Comparison of ENCODE assay signal across 16 mouse cellular contexts in genomic region chr11:112728154-112728952, GRCm38 (mm10). TPM values are rescaled to one million over a fixed set of nuclear protein-coding genes. Genes with fewer than 3 reads are reported as not detected.
DNase-seq lines count a peak whose midpoint lies in the region; ATAC-seq lines count a peak whose summit lies in the region.
"Had no signal": no experiment of that assay in that cellular context is flagged by ENCODE, and none has a peak within 500 bp of the region (broad histone marks: within the 10 kb centered on the region; RNA-seq: fewer than 3 reads in every experiment).

No protein-coding gene starts in this region.

- H3K36me3 ChIP-seq in heart, embryonic 13.5 days = no peaks in the 10 kb centered on the region
- no peaks in the 10 kb centered on the region for H3K36me3 ChIP-seq in midbrain, embryonic 10.5 days
- no peaks in the 10 kb centered on the region for H3K36me3 ChIP-seq in midbrain, embryonic 14.5 days (ENCODE audit: control insufficient read depth, insufficient read depth, low read length)
- no peaks in the 10 kb centered on the region for H3K36me3 ChIP-seq in embryonic facial prominence, embryonic 14.5 days (ENCODE audit: control insufficient read depth, insufficient read depth, low read length)
- H3K36me3 ChIP-seq in midbrain, embryonic 16.5 days (ENCODE audit: control insufficient read depth, insufficient read depth, low read length) = no peaks in the 10 kb centered on the region
- H3K36me3 ChIP-seq: G1E had no signal

- intact Hi-C loops in left cerebral cortex, postnatal 36 days (cut with DNase I) = no loop called here

- DNase-seq in heart, postnatal 4 days = no peak
- DNase-seq in midbrain, embryonic 10.5 days (ENCODE audit: low spot score) = no peak
- no peak for DNase-seq in midbrain, embryonic 14.5 days
- peak; percentile 51 for DNase-seq in embryonic facial prominence, embryonic 14.5 days (ENCODE audit: low spot score)
- DNase-seq in urinary bladder, postnatal 25 days (ENCODE audit: low spot score) = peak; percentile 51
- DNase-seq in left cerebral cortex, postnatal 36 days (ENCODE audit: low spot score in 2 of 2) = no peak
- DNase-seq: adrenal gland, postnatal 14 days; cerebellum, adult 2 months; gastrocnemius, postnatal 10 days; kidney, adult 18-20 months; thymus, postnatal 25 days had no signal

- H3K4me2 ChIP-seq in heart, embryonic 13.5 days = 0 out of 2 replicates have a peak overlapping the region, but pooled peaks have one; percentile 7
- no peak overlapping the region for H3K4me2 ChIP-seq in midbrain, embryonic 14.5 days (ENCODE audit: low read length)
- no peak overlapping the region for H3K4me2 ChIP-seq in embryonic facial prominence, embryonic 14.5 days (ENCODE audit: low read depth, low read length)
- no peak overlapping the region for H3K4me2 ChIP-seq in midbrain, embryonic 16.5 days (ENCODE audit: low read length)

- no peak overlapping the region for H3K4me3 ChIP-seq in heart, embryonic 13.5 days
- H3K4me3 ChIP-seq in midbrain, embryonic 10.5 days = no peak overlapping the region
- no peak overlapping the region for H3K4me3 ChIP-seq in midbrain, embryonic 14.5 days (replicated peaks; ENCODE audit: low read depth, low read length)
- no peak overlapping the region for H3K4me3 ChIP-seq in embryonic facial prominence, embryonic 14.5 days (ENCODE audit: low read depth, low read length)
- H3K4me3 ChIP-seq in midbrain, embryonic 16.5 days (ENCODE audit: low read depth, low read length) = no peak overlapping the region

- 0 out of 2 replicates have a peak, but pooled peaks cover 6% of the 10 kb centered on the region for H3K27me3 ChIP-seq in heart, embryonic 13.5 days (replicated peaks)
- H3K27me3 ChIP-seq in midbrain, embryonic 10.5 days (ENCODE audit: low read depth, poor library complexity, severe bottlenecking) = no peaks in the 10 kb centered on the region
- H3K27me3 ChIP-seq in midbrain, embryonic 14.5 days (ENCODE audit: control insufficient read depth, insufficient read depth, low read length) = no peaks in the 10 kb centered on the region
- no peaks in the 10 kb centered on the region for H3K27me3 ChIP-seq in embryonic facial prominence, embryonic 14.5 days (replicated peaks; ENCODE audit: control insufficient read depth, insufficient read depth, low read length)
- no peaks in the 10 kb centered on the region for H3K27me3 ChIP-seq in midbrain, embryonic 16.5 days (ENCODE audit: control insufficient read depth, insufficient read depth, low read depth, low read length)

- no peak overlapping the region for H3K9ac ChIP-seq in heart, embryonic 13.5 days
- H3K9ac ChIP-seq in midbrain, embryonic 14.5 days (replicated peaks; ENCODE audit: low read length) = no peak overlapping the region
- no peak overlapping the region for H3K9ac ChIP-seq in embryonic facial prominence, embryonic 14.5 days (ENCODE audit: low read depth, low read length)
- H3K9ac ChIP-seq in midbrain, embryonic 16.5 days (ENCODE audit: low read depth, low read length) = no peak overlapping the region

- ATAC-seq in heart, embryonic 13.5 days (ENCODE audit: extremely low read depth, insufficient number of reproducible peaks, low FRiP score, low TSS enrichment) = no peak
- no peak for ATAC-seq in midbrain, embryonic 14.5 days (ENCODE audit: low FRiP score, low TSS enrichment)
- ATAC-seq in embryonic facial prominence, embryonic 14.5 days (ENCODE audit: low read depth) = no peak
- ATAC-seq in midbrain, embryonic 16.5 days = no peak
- ATAC-seq: lung, postnatal 0 days had no signal

- H3K27ac ChIP-seq in heart, embryonic 13.5 days (replicated peaks) = no peak overlapping the region
- peak overlapping the region; percentile 19; the same call in 1 of the 2 replicates for H3K27ac ChIP-seq in midbrain, embryonic 10.5 days (replicated peaks)
- no peak overlapping the region for H3K27ac ChIP-seq in midbrain, embryonic 14.5 days (replicated peaks; ENCODE audit: low read depth, low read length)
- H3K27ac ChIP-seq in embryonic facial prominence, embryonic 14.5 days (replicated peaks; ENCODE audit: low read depth, low read length) = 0 out of 2 replicates have a peak overlapping the region, but pooled peaks have one; percentile 15
- H3K27ac ChIP-seq in midbrain, embryonic 16.5 days (ENCODE audit: low read length) = no peak overlapping the region

- H3K9me3 ChIP-seq in heart, embryonic 13.5 days = no peaks in the 10 kb centered on the region
- no peaks in the 10 kb centered on the region for H3K9me3 ChIP-seq in midbrain, embryonic 10.5 days (replicated peaks)
- H3K9me3 ChIP-seq in midbrain, embryonic 14.5 days (ENCODE audit: control insufficient read depth, low read length) = no peaks in the 10 kb centered on the region
- H3K9me3 ChIP-seq in embryonic facial prominence, embryonic 14.5 days (ENCODE audit: control insufficient read depth, low read length) = no peaks in the 10 kb centered on the region
- H3K9me3 ChIP-seq in midbrain, embryonic 16.5 days (replicated peaks; ENCODE audit: control insufficient read depth, low read length, poor library complexity, severe bottlenecking) = no peaks in the 10 kb centered on the region

- peaks cover 14% of the 10 kb centered on the region for H3K4me1 ChIP-seq in heart, embryonic 13.5 days
- peaks cover 15% of the 10 kb centered on the region for H3K4me1 ChIP-seq in midbrain, embryonic 10.5 days
- H3K4me1 ChIP-seq in midbrain, embryonic 14.5 days (ENCODE audit: control insufficient read depth, insufficient read depth, low read length) = no peaks in the 10 kb centered on the region
- H3K4me1 ChIP-seq in embryonic facial prominence, embryonic 14.5 days (ENCODE audit: control insufficient read depth, insufficient read depth, low read length) = peaks cover 2% of the 10 kb centered on the region; the same call in 1 of the 2 replicates
- no peaks in the 10 kb centered on the region for H3K4me1 ChIP-seq in midbrain, embryonic 16.5 days (ENCODE audit: control insufficient read depth, insufficient read depth, low read length)

- WGBS in heart, embryonic 13.5 days = 14% methylated on average over 15 of the region's 15 CpGs
- WGBS in midbrain, embryonic 10.5 days = 33% methylated on average over 15 of the region's 15 CpGs
- 37% methylated on average over 15 of the region's 15 CpGs for WGBS in midbrain, embryonic 14.5 days
- WGBS in embryonic facial prominence, embryonic 14.5 days = 30% methylated on average over 15 of the region's 15 CpGs
- WGBS in midbrain, embryonic 16.5 days = 34% methylated on average over 15 of the region's 15 CpGs

RNA-seq across cellular contexts. Expression of gene Sox9, which starts 53.7 kb away (rescaled TPM):
- 25.6 and 27.8 TPM in 2 replicates for polyA plus RNA-seq in heart, embryonic 13.5 days (2015; fragmentation: Nextera tagmentation; extraction: Ambion mirVana)
- total RNA-seq in heart, postnatal 4 days (2021) = 10 to 100 TPM; 11.1 to 11.9 TPM
- 61.8 and 108 TPM in 2 replicates for polyA plus RNA-seq in midbrain, embryonic 10.5 days (2016; fragmentation: Nextera tagmentation; extraction: Ambion mirVana)
- 45.5 and 62.2 TPM in 2 replicates for polyA plus RNA-seq in midbrain, embryonic 14.5 days (2014; fragmentation: Nextera tagmentation; extraction: Ambion mirVana)
- 48.0 and 61.8 TPM in 2 replicates for polyA plus RNA-seq in embryonic facial prominence, embryonic 14.5 days (2014; fragmentation: Nextera tagmentation; extraction: Ambion mirVana)
- 42.4 and 45.9 TPM in 2 replicates for polyA plus RNA-seq in midbrain, embryonic 16.5 days (2015; fragmentation: Nextera tagmentation; extraction: Ambion mirVana)
- 10 to 100 TPM; 24.0 to 24.4 TPM for total RNA-seq in left cerebral cortex, postnatal 36 days (2021)
- total RNA-seq: megakaryocyte-erythroid progenitor cell, adult 5-6 weeks had no signal
- polyA plus RNA-seq: G1E had no signal

Comparison
In these comparisons a context has a peak if more than half of its experiments do, and no peak if none do; other contexts are left out.
1. H3K27ac ChIP-seq: peak in midbrain, embryonic 10.5 days (single experiment) and embryonic facial prominence, embryonic 14.5 days (single experiment); none in heart, embryonic 13.5 days (single experiment), midbrain, embryonic 14.5 days (single experiment) and midbrain, embryonic 16.5 days (single experiment).
2. DNase-seq: peak in embryonic facial prominence, embryonic 14.5 days (single experiment) and urinary bladder, postnatal 25 days (single experiment); none in heart, postnatal 4 days (single experiment), midbrain, embryonic 10.5 days (single experiment), midbrain, embryonic 14.5 days (single experiment) and left cerebral cortex, postnatal 36 days (0 of 2).